Mouse (Mus musculus): Measurements from ENCODE around the gene Fkbp9.

Fkbp9 gene

DNA sequence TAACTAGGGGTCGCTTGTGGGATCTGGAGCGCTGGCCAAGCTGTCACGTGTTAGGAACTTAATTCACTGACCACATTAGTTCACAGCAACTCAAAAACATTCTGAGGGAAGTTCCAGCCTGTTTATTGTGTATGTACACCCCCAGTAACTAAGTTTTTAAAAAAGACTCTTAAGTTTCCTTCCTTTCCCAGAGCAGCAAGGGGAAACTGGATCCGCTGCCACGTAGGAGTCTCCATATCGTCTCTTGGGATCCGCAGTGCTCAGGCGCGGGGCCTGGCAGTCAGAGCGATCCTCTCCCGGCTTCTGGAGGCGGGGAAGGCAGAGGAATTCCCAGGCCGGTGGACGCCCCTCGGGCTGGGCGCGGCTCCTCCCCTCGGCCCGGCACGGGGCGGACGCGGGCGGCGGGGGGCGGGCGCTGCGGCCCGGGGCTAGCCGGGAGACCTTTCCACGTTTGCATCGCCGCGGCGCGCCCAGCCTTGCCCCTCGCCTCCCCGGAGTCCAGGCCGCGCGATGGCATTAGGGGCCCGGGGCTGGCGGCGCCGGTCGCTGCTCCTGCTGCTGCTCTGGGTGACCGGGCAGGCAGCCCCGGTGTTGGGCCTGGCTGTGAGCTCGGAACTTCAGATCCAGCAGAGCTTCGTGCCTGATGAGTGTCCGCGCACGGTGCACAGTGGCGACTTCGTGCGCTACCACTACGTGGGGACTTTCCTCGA, at the start of gene Fkbp9:
Gene Fkbp9, plus strand, starts transcription at position 363 of the 710 bp plus-strand sequence.
- DNase-seq (ENCODE audit: low spot score in 2 of 2) = peak; percentile 75 to 85

DNA sequence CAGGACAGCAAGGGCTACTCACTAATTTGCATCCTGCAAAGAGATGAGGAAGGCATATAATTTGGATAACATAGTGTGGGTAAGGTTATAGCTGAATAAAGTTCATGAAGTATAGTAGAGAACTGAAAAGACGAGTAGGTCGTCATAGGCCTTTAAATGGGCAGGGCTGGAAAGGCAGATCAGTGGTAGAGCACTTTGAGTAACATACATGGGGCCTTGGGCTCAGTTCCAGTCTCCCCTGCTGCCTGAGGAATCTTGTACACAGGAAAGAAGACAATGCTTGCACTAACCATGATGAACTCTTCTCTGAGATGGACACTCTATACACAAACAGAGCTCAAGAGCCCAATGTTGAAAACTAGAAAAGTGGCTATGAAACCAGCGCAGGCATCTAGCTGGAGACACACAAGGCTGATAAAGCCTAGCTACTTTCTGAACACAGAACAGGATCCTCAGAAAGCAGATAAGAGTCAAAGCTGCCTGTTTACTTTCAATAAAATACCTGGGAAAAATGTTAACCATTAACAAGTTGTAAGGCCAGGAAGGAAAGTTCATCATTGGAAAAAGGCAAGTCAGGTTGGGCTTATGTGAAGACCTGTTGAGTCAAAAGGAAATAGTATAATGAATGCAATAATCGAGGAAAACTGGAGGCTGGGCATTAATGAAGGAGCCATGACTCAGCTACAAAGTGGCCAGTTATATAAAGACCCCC, 48.1 kb upstream of the Fkbp9 start:
- DNase-seq (ENCODE audit: low spot score in 2 of 2) = no peak

DNA sequence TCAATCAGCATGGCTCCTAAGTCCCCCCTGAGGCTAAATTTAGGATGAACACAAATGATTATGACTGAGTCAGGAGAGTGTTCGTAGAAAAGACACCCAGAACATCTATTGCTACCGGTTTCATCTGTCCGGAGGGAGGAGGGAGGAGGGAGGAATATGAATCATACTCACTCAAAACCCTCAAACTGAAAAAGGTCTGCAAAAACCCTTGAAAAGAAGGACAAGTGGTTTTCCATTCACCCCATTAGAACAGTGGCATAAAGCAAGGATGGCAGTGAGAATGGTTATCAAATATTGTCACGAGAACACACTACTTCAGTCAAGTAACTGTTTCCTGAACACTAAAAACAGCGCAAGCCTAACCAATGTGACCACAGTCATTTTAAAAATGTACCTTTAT, 46.8 kb upstream of the Fkbp9 start:
- DNase-seq (ENCODE audit: low spot score in 2 of 2) = no peak

DNA sequence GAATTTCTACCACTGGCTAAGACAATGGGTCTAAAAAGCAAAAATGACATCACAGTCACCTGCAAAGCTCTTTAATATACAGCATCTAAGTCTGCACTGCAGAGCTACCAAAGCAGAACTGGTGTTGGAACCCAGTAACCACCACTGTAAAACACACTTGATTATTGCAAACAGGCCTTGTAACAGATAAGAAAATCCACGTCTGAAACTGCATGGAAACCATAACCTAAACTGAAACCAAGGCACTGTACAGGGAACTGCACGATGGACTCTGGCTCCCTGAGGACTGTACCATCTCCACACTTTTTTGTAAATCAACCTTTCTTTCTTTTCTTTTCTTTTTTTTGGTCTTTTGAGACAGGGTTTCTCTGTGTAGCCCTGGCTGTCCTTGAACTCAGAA, 44.2 kb upstream of the Fkbp9 start:
- no peak for DNase-seq (ENCODE audit: low spot score in 2 of 2)

DNA sequence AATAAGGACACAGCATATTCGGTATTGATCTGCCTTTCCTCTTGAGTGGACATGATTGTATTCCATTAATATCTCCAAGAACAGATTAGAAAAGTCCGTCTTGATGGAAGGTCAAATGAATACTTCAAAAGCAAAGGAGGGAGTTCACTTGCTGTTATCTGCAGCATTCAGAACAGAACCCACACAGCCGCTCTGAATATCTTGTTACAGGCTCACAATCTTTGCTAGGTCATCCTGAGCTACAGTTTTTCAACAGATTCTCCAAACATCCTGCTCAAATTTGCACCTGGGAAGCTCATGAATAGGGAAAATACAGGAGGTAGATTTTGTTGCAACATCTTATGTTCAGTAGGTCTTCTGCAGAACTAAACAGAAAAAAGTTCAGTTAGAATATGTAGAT, 42.5 kb upstream of the Fkbp9 start:
- no peak for DNase-seq (ENCODE audit: low spot score in 2 of 2)

- no peak for DNase-seq (ENCODE audit: low spot score in 2 of 2)
These were observed 37.0 kb upstream of the Fkbp9 start for GRCm38 (mm10) chr6:56794834-56795233.

- DNase-seq (ENCODE audit: low spot score in 2 of 2) = no peak
These were observed 35.6 kb upstream of the Fkbp9 start for GRCm38 (mm10) chr6:56796232-56796631.

- DNase-seq (ENCODE audit: low spot score in 2 of 2) = peak; percentile 7 to 26
These were observed 35.2 kb upstream of the Fkbp9 start for GRCm38 (mm10) chr6:56796668-56797141.

DNA sequence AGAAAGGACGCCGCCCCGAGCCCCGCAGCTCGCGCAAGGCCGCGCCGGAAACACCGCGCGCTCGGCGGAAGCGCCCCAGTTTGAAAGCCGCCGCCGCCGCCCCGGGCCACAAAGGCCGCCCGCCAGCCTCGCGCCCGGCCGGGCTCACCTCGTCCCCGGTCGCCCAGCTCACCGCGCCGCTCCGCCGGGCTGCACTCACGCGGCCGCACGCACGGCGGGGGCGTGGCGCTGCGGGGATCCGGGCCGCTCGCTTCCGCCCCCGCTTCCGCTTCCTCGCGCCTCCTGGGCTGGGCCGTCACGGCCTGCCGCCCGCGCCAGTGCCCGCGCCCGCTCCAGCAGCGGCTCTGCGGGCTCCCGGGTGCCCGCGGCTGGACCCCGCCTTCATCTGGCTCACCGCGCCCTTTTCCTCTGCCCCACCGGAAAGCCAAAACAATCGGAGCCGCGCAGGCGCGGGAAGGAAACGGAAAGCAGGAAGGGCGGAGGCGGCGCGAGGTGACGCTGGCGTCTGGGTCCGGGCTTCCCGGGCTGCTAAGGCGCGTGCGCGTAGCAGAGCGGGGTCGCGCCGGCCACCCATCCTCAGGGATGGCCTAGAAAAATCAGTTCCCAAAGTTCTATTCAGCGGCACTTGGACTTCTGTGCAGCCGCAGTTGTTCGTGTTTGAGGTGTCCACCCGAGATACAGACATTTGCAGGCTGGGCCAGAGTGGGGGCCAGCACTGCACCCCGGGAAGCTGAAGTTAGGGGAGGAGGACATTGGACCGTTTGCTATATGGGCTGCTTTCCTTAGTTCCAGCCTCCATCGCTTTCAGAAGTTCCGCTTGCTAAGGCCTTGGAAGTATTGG, 34.3 kb upstream of the Fkbp9 start, which contains the start of gene Kbtbd2:
Gene Kbtbd2, minus strand, starts transcription at position 503 of the 841 bp plus-strand sequence.
- DNase-seq (ENCODE audit: low spot score in 2 of 2) = peak; percentile 88 to 94

- no peak for DNase-seq (ENCODE audit: low spot score in 2 of 2)
These were observed 33.8 kb upstream of the Fkbp9 start for GRCm38 (mm10) chr6:56798152-56798465.

DNA sequence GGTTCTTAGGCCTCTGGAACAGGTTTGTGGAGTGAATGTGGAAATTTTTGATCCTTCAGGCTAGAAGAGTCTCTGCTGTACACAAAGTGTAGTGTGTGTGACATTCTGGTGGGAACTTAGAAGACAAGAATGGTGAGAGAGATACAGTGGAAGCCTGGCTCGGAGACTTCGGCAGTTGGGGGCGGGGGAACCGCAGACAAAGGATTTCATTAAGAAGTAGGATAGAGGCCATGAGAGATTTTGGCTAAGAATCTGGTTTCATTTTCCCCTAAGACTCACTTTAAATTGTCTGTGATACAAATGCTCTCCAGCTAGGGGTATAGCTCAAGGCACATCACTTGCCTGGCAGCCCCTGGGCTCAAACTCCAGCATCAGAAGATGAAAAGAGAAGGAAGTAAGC, 26.8 kb upstream of the Fkbp9 start:
- no peak for DNase-seq (ENCODE audit: low spot score in 2 of 2)

GRCm38 (mm10) chr6:56806195-56806594, 25.7 kb upstream of the Fkbp9 start:
- DNase-seq (ENCODE audit: low spot score in 2 of 2) = no peak

DNA sequence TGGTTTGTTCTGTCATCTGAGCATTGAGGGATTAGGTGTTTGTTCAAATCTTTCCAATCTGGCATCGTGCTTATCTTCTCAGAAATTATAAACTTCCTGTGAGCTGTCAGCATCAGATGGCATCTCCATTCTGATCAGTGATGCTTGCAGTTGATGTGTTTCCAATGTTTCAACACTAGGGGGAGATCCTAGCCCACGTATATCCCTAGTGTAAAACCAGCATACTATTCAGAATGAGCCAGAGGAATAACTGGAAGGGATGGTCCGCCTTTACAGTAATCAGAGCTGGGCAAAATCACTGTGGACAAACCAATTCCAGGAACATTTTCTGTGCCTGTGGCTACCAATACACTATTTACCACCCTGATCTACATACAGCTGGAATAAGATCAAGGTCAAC, 23.2 kb upstream of the Fkbp9 start:
- peak; percentile 12 to 17 for DNase-seq (ENCODE audit: low spot score in 2 of 2)

DNA sequence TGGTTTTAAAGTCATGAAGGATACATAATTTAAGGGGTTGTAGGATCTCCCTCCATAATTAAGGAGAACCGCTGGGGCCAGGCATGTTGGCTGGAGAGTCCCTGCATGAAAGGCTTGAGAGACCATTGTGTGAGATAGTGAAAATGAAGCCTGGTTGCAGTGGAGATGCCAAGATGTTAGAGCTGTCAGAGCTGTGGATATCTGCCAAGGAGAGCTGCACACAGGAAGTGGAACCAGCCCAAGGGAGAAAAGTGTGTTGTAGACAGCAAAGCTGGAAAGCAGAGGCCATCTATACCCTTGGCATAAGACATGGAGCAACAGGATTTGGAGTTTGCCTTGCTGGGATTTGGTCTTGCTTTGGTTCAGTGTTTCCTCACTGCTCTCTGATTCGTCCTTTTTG, 18.5 kb upstream of the Fkbp9 start:
- DNase-seq (ENCODE audit: low spot score in 2 of 2) = no peak

DNA sequence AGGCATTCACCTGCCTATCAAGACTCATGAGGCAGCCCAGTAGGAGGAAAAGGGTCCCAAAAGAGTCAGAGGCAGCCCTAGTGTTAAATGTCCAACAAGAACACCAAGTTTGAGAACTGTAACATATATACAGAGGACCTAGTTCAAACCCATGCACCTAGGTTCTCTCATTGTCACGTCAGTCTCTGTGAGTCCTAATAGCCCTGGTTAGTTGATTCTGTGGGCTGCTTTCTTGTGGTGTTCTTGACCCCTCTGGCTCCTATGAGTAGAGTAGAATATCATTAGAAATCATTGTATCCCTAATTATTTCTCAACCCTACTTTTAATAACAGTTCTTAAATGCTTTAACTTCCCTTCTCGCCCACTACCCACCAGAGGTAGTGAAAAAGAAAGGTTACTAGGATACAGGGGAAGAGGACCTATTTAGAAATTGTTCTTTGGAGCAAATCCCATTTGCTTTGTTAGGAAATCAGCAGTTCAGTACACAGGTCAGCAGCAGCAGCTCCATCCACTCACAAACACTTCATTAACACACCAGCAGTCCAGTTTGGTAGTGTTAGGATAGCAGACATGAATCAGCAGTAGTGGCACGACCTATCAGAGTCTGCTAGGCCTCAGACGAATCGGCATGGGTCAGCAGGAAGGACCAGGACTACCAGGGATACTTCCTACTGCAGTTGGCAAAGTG, 13.3 kb upstream of the Fkbp9 start:
- no peak for DNase-seq (ENCODE audit: low spot score in 2 of 2)

- no peak for DNase-seq (ENCODE audit: low spot score in 2 of 2)
These were observed 12.8 kb upstream of the Fkbp9 start for GRCm38 (mm10) chr6:56819124-56819487.

- DNase-seq (ENCODE audit: low spot score in 2 of 2) = no peak
These were observed 6.2 kb upstream of the Fkbp9 start for GRCm38 (mm10) chr6:56825657-56826056.

- DNase-seq (ENCODE audit: low spot score in 2 of 2) = peak in 1 of 2 experiments; percentile 3
These were observed 543 bp downstream of the Fkbp9 start for GRCm38 (mm10) chr6:56832407-56832796.

DNA sequence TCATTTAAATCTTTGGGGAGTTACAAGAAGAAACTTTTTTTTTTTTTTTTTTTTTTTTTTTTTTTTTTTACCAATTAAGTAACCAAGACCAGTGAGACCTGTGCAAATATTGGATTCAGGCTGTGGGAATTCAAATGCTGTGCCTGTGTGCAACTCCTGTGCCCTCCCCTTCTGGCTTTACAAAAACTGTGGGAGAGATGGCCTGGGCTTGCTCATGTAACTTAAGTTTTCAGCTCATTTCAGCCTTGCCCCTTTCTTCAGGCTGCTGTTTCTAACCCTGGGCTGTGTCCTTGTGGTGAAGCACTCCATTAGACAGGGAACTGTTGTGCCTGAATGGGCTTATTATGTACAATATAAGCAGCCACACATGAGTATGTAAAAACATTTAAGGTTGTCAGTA, 971 bp downstream of the Fkbp9 start:
- no peak for DNase-seq (ENCODE audit: low spot score in 2 of 2)

- DNase-seq (ENCODE audit: low spot score in 2 of 2) = no peak
These were observed 2.9 kb downstream of the Fkbp9 start for GRCm38 (mm10) chr6:56834769-56835168.

DNA sequence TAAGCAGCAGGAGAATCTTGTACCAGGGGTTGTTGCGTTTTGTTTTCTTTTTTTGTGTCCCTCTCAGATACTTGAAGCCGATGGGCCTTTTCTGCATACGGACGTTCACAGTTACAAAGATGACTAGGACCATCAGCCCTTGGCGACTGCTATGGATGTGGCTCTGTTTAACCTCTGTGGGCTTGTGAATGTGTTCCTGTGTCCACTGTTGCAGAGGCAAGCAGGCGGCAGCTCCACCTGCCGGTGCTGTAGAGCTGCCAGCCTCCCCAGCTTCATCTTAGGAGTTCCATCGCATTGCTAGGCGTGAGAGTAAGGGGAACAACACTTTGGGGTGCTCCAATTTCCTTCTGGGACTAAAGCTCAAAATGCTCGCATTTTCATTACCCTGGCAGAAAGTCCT, 3.7 kb downstream of the Fkbp9 start:
- DNase-seq (ENCODE audit: low spot score in 2 of 2) = no peak

DNA sequence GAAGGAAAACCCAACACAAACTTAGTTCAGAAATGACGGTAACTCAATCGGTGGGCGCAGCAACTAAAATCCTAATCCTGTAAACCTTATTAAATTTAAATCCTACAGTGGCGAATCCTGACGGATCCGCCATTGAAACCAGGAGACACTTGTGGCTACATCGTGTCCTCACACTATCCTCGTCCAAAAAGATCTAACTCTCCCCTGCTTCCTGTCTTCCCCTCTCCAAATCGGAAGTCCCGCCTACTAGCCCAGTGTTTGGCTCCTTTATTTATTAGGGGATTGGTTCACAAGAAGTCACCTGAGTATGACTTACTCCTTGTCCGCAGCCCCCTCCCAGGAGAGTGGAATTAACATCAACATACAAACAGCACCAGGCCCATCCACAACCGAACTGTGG, 5.3 kb downstream of the Fkbp9 start:
- no peak for DNase-seq (ENCODE audit: low spot score in 2 of 2)

Data from urinary bladder, postnatal 36 days (tissue).